13 mouse cellular contexts compared by ENCODE assay signal in the genomic region with DNA sequence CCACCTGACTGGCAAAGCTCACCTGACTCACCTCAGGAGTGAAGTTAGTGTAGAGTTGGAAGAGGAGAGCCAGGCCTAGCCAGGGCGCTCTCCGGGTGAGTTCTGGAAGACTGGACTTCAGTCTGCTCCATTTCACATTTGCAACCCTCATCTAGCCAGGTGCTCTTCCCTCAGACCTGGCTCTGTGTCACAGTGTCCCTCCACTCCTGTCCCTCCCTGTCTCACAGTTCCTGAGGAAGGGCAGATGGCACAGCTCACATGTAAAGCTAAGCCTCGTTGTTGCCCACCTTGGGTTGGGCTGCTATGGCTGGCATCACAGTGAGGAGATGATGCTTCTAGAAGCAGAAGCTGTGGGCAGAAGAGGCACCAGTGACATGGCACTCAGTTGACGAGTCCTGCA. TPM values are rescaled to one million over a fixed set of nuclear protein-coding genes. Genes with fewer than 3 reads are reported as not detected.
DNase-seq lines count a peak whose midpoint lies in the region; ATAC-seq and TF ChIP-seq lines count a peak whose summit lies in the region.
"Had no signal": no experiment of that assay in that cellular context is flagged by ENCODE, and none has a peak within 500 bp of the region (broad histone marks: within the 10 kb centered on the region; RNA-seq: fewer than 3 reads in every experiment).

No protein-coding gene starts in this region.

- peak overlapping the region; percentile 17; the same call in 1 of the 2 replicates for H3K9ac ChIP-seq in heart, embryonic 14.5 days (ENCODE audit: low read length)
- H3K9ac ChIP-seq in limb, embryonic 12.5 days (replicated peaks), result no peak overlapping the region

- peaks cover 92% of the 10 kb centered on the region for H3K36me3 ChIP-seq in heart, embryonic 14.5 days (ENCODE audit: control insufficient read depth, insufficient read depth, low read length)
- H3K36me3 ChIP-seq in limb, embryonic 12.5 days, result peaks cover 86% of the 10 kb centered on the region

- no peak overlapping the region for H3K4me3 ChIP-seq in heart, embryonic 14.5 days (ENCODE audit: control insufficient read depth in 1 of 2, insufficient read depth in 1 of 2, low read depth in 1 of 2, low read length in 2 of 2)
- no peak overlapping the region for H3K4me3 ChIP-seq in limb, embryonic 12.5 days (replicated peaks)
- H3K4me3 ChIP-seq in left cerebral cortex, adult 2 months, result no peak overlapping the region
- H3K4me3 ChIP-seq: gastrocnemius, adult 2 months had no signal

- H3K27ac ChIP-seq in heart, embryonic 14.5 days (replicated peaks in 1 of 2; ENCODE audit: control insufficient read depth in 1 of 2, insufficient read depth in 1 of 2, low read depth in 2 of 2, low read length in 2 of 2), result peak overlapping the region; percentile 29 to 63; a peak in 3 of 4 replicates
- peak overlapping the region; percentile 80 for H3K27ac ChIP-seq in limb, embryonic 12.5 days
- H3K27ac ChIP-seq in left cerebral cortex, adult 2 months, result no peak overlapping the region
- H3K27ac ChIP-seq: gastrocnemius, adult 2 months; macrophage had no signal

- peak; percentile 13; the same call in 1 of the 2 replicates for ATAC-seq in cerebellum, adult (ENCODE audit: insufficient number of reproducible peaks, low FRiP score, low TSS enrichment)
- ATAC-seq in heart, embryonic 14.5 days (ENCODE audit: insufficient number of reproducible peaks, insufficient read depth, low FRiP score, low read depth), result no peak
- 0 out of 2 replicates have a peak, but pooled peaks have one; percentile 10 for ATAC-seq in limb, embryonic 12.5 days (ENCODE audit: insufficient number of reproducible peaks, insufficient read depth, low FRiP score, low TSS enrichment, low read depth)
- ATAC-seq: activated CD4-positive, CD25-positive, alpha-beta regulatory T cell, adult 4 months had no signal

- WGBS in heart, embryonic 14.5 days, result 75% methylated on average over 4 of the region's 4 CpGs
- 74% methylated on average over 4 of the region's 4 CpGs for WGBS in limb, embryonic 12.5 days

- no peak overlapping the region for H3K4me2 ChIP-seq in heart, embryonic 14.5 days (ENCODE audit: low read length)
- H3K4me2 ChIP-seq in limb, embryonic 12.5 days, result 0 out of 2 replicates have a peak overlapping the region, but pooled peaks have one; percentile 1

- H3K4me1 ChIP-seq in heart, embryonic 14.5 days (ENCODE audit: control insufficient read depth in 2 of 2, insufficient read depth in 2 of 2, low read length in 2 of 2), result peaks cover 14 to 21% of the 10 kb centered on the region in 2 experiments
- peaks cover 37% of the 10 kb centered on the region for H3K4me1 ChIP-seq in limb, embryonic 12.5 days (replicated peaks)

- no peaks in the 10 kb centered on the region for H3K9me3 ChIP-seq in heart, embryonic 14.5 days (ENCODE audit: control insufficient read depth, low read length)
- H3K9me3 ChIP-seq in limb, embryonic 12.5 days, result no peaks in the 10 kb centered on the region

- no peak for TF ChIP-seq CTCF in left cerebral cortex, adult 2 months (IDR thresholded peaks at IDR 0.05)

- DNase-seq in cerebellum, adult 11-12 months, result no peak
- no peak for DNase-seq in heart, postnatal 14 days
- peak; percentile 18 to 25 for DNase-seq in kidney, postnatal 36 days
- DNase-seq in kidney, adult 9 months, result no peak
- no peak for DNase-seq in left cerebral cortex, adult 2 months (ENCODE audit: extremely low spot score in 1 of 2, low spot score in 2 of 2)
- DNase-seq: lung, adult 2 months had no signal

- H3K27me3 ChIP-seq in heart, embryonic 14.5 days (ENCODE audit: control insufficient read depth, insufficient read depth, low read length), result no peaks in the 10 kb centered on the region
- H3K27me3 ChIP-seq in limb, embryonic 12.5 days, result no peaks in the 10 kb centered on the region
- H3K27me3 ChIP-seq: CH12.LX had no signal

- intact Hi-C loops in heart, postnatal 14 days (cut with DNase I), result no loop called here
- intact Hi-C loops in left cerebral cortex, adult 2 months (cut with DNase I), result no loop called here

RNA-seq across cellular contexts. Expression of gene Nat10, which starts 55.2 kb away (rescaled TPM):
- polyA plus RNA-seq in heart, embryonic 14.5 days (2014; fragmentation: Nextera tagmentation; extraction: Ambion mirVana), result 15.3 and 16.3 TPM in 2 replicates
- 10 to 100 TPM; 14.5 to 16.7 TPM for total RNA-seq in heart, postnatal 14 days (2021)
- 33.0 and 33.7 TPM in 2 replicates for polyA plus RNA-seq in limb, embryonic 12.5 days (2016; fragmentation: Nextera tagmentation; extraction: Ambion mirVana)
- 10 to 100 TPM; 30.1 to 35.8 TPM for total RNA-seq in left cerebral cortex, adult 2 months (2021)

Comparison
In these comparisons a context has a peak if more than half of its experiments do, and no peak if none do; other contexts are left out.
1. DNase-seq: peak in kidney, postnatal 36 days (2 of 2); none in cerebellum, adult 11-12 months (single experiment), heart, postnatal 14 days (0 of 2), kidney, adult 9 months (single experiment) and left cerebral cortex, adult 2 months (0 of 2).